Mouse (Mus musculus) liver, adult 2 months (tissue): ENCODE measurements around the gene Peg3.

Source experiments
- CTCF ChIP-seq: fragments of 200-500 bp; IDR thresholded peaks from 2 replicates; pipeline ENCODE4 v1.5.1; 2011; ENCODE audit warnings: low read depth, low read length, control low read depth
- POLR2A ChIP-seq: fragments of 200-500 bp; IDR thresholded peaks from 2 replicates; pipeline ENCODE4 v1.6.1; 2011; ENCODE audit warnings: low read length, control low read depth; ENCODE audit not compliant: insufficient read depth; ENCODE audit errors: extremely low read depth

DNA sequence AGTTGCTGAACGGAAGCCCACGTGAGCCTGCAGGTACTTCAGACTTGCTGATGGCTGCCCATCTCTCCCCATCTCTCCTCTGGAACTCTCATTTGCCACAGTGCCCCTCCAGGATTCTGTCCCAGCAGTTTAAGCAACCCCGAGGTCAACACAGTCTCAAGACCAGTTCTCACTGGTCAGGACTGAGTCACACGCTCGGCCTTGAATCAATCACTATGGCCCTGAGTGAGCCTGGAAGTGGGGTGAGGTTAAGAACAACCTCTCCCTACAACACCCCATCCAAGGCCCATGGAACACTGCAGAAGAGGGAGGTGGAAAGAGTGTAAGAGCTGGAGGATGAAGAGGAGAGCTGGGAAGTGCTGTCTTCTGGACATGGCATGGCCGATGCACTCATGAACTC lies 44.7 kb downstream of the Peg3 start:
- no peak for TF ChIP-seq CTCF
- no peak for TF ChIP-seq POLR2A
